Mouse (Mus musculus) intestine, postnatal 0 days (tissue): ENCODE measurements around the gene Rnf222. TPM values are rescaled to one million over a fixed set of nuclear protein-coding genes. Genes with fewer than 3 reads are reported as not detected.

ENCODE experiments used
- ATAC-seq: fragments of 200-750 bp; cut with Nextera tagmentation; 2 replicates; pipeline ENCODE4 v1.8.0; 2017; ENCODE audit warnings: mild to moderate bottlenecking, moderate TSS enrichment, moderate library complexity
- H3K27ac ChIP-seq: fragments of 300-500 bp; sonication (generic); 2 replicates; pipeline ENCODE4 v1.5.1; 2014; ENCODE audit warnings: mild to moderate bottlenecking, low read depth, low read length, moderate library complexity
- H3K27me3 ChIP-seq: fragments of 300-500 bp; sonication (generic); replicated peaks from 2 replicates; pipeline ENCODE4 v1.6.1; 2014; ENCODE audit warnings: low read length, mixed read lengths; ENCODE audit not compliant: control insufficient read depth, insufficient read depth
- H3K36me3 ChIP-seq: fragments of 300-500 bp; sonication (generic); 2 replicates; pipeline ENCODE4 v1.6.1; 2014; ENCODE audit warnings: mild to moderate bottlenecking, moderate library complexity; ENCODE audit not compliant: control insufficient read depth, insufficient read depth
- H3K4me1 ChIP-seq: fragments of 300-500 bp; sonication (generic); replicated peaks from 2 replicates; pipeline ENCODE4 v1.6.1; 2014; ENCODE audit warnings: antibody characterized with exemption, low read length, mixed read lengths; ENCODE audit not compliant: control insufficient read depth, insufficient read depth
- H3K4me2 ChIP-seq: fragments of 300-500 bp; sonication (generic); replicated peaks from 2 replicates; pipeline ENCODE4 v1.6.1; 2014; ENCODE audit warnings: low read depth, mild to moderate bottlenecking, moderate library complexity
- H3K4me3 ChIP-seq: fragments of 300-500 bp; sonication (generic); 2 replicates; pipeline ENCODE4 v1.5.1; 2014; ENCODE audit warnings: low read depth, low read length
- H3K9ac ChIP-seq: fragments of 300-500 bp; sonication (generic); 2 replicates; pipeline ENCODE4 v1.6.1; 2014; ENCODE audit warnings: mild to moderate bottlenecking, low read depth, low read length
- H3K9me3 ChIP-seq: fragments of 300-500 bp; sonication (generic); 2 replicates; pipeline ENCODE4 v1.6.1; 2016; ENCODE audit warnings: mixed run types; ENCODE audit not compliant: control insufficient read depth
- CTCF ChIP-seq: sonication (generic); IDR thresholded peaks from 2 replicates; pipeline ENCODE4 v1.5.1; 2016; ENCODE audit warnings: low read depth, mild to moderate bottlenecking, control low read depth, antibody characterized with exemption, moderate library complexity
- WGBS: fragments of 180-500 bp; shearing (Covaris S2); extraction: QIAGEN DNeasy Blood & Tissue Kit; methylation state at CpG from one replicate; pipeline ENCODE4 v1.1.7; 2014; 5-methylcytosine and 5-hydroxymethylcytosine counted together
- polyA plus RNA-seq: library from polyadenylated mRNA; unstranded; fragments of >200 nt; fragmentation: Nextera tagmentation; extraction: Ambion mirVana; gene quantifications from 2 replicates; pipeline ENCODE4 v1.2.1, GENCODE M21; 2015

Rnf222 gene
- 0.04 and 0.13 TPM in 2 replicates for polyA plus RNA-seq

DNA sequence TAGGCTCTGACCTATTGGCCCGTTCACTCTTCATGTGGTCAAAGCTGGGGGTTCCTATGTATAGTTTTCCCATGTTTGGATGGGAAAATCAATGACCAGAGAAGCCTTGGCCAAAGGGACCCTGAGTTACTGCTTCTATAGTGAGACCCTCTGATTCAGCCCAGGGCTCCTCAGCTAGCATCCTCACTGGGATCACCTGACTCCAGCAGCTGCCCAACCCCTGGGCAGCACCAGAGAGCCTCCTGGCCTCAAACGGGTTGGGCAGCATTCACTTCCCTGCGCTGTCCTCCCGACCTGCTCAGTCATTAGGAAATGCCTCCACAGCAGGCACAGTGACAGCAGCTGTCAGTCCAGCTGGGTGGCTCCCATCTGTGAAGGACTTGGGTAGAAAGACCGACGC is at the start of gene Rnf222:
Gene Rnf222 (plus strand): TSS at position 301 of the 400 bp plus-strand sequence.
- no peaks in the 10 kb centered on the region for H3K27me3 ChIP-seq
- H3K27ac ChIP-seq, result no peak within 1 kb of the TSS
- no peaks in the 10 kb centered on the region for H3K4me1 ChIP-seq
- 23% methylated on average over 6 of the region's 6 CpGs for WGBS
- no peak for ATAC-seq
- no peak within 1 kb of the TSS for H3K9ac ChIP-seq
- no peak within 1 kb of the TSS for H3K4me3 ChIP-seq
- no peak within 1 kb of the TSS for H3K4me2 ChIP-seq
- H3K36me3 ChIP-seq, result no peaks in the 10 kb centered on the region
- H3K9me3 ChIP-seq, result no peaks in the 10 kb centered on the region
- no peak for TF ChIP-seq CTCF

DNA sequence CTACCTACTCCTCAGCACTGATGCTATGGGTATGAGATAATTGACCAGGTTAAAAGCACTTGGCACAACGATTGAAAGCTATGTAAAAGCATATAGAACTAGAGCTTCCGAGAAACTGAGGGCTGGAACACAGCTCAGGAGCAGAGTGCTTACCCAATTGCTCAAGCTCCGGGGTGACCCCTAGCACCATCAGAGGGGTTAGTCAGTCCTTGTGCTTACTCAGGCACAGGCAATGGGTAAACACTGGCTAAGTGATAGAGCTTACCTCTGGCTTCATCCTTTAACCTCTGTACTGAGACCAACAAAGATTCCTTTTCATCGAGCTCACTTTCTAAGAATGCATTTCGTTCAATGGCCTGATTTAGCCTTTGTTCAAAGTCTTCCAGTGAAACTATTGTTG is 48.7 kb upstream of the Rnf222 start:
- H3K36me3 ChIP-seq, result peaks cover 60% of the 10 kb centered on the region

DNA sequence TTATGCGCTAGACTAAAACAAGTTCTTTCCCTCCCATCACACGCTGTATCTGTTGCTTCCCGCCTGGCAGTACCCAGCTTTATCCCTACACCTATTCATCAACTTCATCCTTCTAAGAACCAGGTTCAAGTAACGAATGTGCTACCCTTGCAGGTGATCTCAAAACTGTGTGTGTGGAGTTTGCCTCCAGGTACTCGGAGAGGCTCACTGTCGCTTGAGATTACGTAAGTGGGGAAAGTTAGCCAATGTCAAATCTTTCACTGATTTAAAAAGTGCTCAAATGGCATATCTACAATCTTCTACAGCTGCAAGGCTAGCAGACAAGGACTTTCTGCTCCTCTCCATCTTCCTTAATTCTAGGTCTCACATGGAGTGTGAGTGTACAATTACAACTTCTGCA is 37.5 kb upstream of the Rnf222 start:
- peak overlapping the region; percentile 77 for H3K4me2 ChIP-seq
- no peak overlapping the region for H3K4me3 ChIP-seq
- H3K9me3 ChIP-seq, result no peaks in the 10 kb centered on the region
- no peak for TF ChIP-seq CTCF
- no peak overlapping the region for H3K27ac ChIP-seq
- ATAC-seq, result no peak
- H3K9ac ChIP-seq, result no peak overlapping the region
- no peaks in the 10 kb centered on the region for H3K36me3 ChIP-seq
- 62% methylated on average over 7 of the region's 7 CpGs for WGBS
- H3K4me1 ChIP-seq, result 0 out of 2 replicates have a peak, but pooled peaks cover 2% of the 10 kb centered on the region
- H3K27me3 ChIP-seq, result no peaks in the 10 kb centered on the region

More for the DNA sequence above, 48.7 kb upstream of the Rnf222 start:
- Histone ChIP-seq H3K27me3 (no peaks in the 10 kb centered on the region), H3K27ac (no peak overlapping the region), H3K9me3 (no peaks in the 10 kb centered on the region), H3K4me1 (no peaks in the 10 kb centered on the region), H3K4me3 (no peak overlapping the region), H3K9ac (no peak overlapping the region), H3K4me2 (no peak overlapping the region)
- 89% methylated on average over 5 of the region's 5 CpGs for WGBS
- no peak for TF ChIP-seq CTCF
- no peak for ATAC-seq

DNA sequence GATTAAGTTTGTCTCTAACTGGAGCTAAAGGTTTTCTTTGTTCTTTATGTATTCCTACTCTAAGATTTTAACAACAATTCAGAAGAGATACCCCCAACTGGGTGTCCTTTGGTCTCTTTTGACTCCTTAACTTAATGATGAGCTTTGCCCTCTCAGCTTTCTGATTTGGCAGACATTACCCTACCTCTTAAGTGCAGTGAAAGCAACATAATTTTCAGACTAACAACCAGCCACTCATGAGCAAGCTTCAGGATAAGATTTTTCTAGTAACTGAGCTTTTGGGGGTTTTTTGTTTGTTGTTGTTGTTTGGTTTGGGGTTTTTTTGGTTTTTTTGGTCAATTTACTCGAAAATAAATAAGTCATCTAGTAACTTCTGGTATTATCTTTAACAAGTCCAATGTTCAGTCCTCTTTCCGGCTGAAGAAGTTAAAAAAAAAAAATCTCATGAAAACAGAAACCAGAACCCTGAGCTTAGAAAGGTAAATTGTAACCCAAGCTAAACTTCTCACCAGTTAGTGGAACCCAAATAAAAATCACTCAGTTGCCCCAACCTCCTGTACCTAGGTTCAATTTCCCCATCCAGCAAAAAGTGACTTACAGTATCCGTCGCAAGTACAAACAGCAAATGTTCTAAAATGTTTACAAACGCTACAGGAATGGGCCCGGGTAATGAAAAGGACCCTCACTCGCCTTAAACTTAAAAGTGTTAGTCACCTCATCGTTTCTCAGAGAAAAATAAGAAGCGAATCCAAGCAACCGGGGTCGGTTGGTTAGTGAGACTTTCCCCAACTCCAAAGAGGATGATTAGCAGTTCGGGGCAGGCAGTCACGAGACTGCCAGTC is 36.5 kb upstream of the Rnf222 start:
- peak overlapping the region; percentile 77 for H3K4me2 ChIP-seq
- WGBS, result 1% methylated on average over 13 of the region's 13 CpGs
- H3K27ac ChIP-seq, result peak overlapping the region; percentile 100
- no peaks in the 10 kb centered on the region for H3K36me3 ChIP-seq
- 0 out of 2 replicates have a peak, but pooled peaks cover 2% of the 10 kb centered on the region for H3K4me1 ChIP-seq
- peak overlapping the region; percentile 99 for H3K9ac ChIP-seq
- no peaks in the 10 kb centered on the region for H3K27me3 ChIP-seq
- no peaks in the 10 kb centered on the region for H3K9me3 ChIP-seq
- peak overlapping the region; percentile 99 for H3K4me3 ChIP-seq
- TF ChIP-seq CTCF, result no peak
- ATAC-seq, result no peak

DNA sequence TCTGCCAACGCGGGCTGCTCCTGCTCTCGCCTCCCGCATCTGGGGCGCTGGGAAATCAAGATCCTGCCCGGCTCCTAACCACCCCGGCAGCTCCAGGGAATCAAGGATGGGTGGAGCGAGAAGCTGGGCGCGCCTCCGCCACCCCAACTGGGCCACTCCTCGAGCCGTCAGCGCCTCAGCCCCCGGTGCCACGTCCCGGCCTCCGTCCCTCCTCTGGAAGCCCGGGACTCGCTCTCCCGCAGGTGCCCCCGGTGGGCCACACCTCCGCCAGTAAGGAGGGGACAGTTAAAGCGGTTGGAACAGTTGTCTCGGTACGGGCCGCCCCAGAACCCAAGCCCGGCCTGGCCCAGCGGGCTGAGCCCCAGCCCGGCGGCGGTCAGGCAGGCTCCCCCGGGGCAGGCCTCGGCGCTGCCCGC is 35.9 kb upstream of the Rnf222 start:
- peak overlapping the region; percentile 99 for H3K9ac ChIP-seq
- H3K4me3 ChIP-seq, result peak overlapping the region; percentile 99
- H3K4me2 ChIP-seq, result peak overlapping the region; percentile 77
- under 1% methylated on average over 34 of the region's 36 CpGs for WGBS
- no peak for TF ChIP-seq CTCF
- no peaks in the 10 kb centered on the region for H3K9me3 ChIP-seq
- peak; percentile 79 for ATAC-seq
- H3K36me3 ChIP-seq, result no peaks in the 10 kb centered on the region
- 0 out of 2 replicates have a peak, but pooled peaks cover 2% of the 10 kb centered on the region for H3K4me1 ChIP-seq
- no peaks in the 10 kb centered on the region for H3K27me3 ChIP-seq
- peak overlapping the region; percentile 100 for H3K27ac ChIP-seq

DNA sequence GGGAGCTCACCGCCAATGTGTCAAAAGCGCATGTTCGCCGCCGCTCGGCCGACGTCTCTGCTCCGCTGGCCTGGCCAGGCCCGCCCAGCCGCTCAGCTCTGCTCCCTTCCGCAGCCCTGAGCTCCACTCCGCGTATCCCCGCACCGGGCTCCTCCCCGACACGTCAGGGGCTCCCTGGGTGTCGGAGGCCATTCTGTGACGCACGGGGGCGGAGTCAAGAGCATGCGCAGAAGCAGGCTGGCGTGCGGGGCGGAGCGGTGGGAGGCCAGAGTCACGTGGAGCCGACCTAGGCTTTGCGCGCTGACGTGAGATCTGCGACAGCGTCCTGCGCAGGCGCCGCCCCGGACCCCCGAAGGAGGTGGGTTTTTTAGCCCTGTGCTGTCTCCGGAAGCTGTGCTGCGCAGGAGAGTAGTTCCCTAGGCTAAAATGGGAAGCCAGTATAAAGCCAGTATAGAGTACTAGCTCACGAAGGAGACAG is 35.4 kb upstream of the Rnf222 start:
- peak; percentile 18 for TF ChIP-seq CTCF
- ATAC-seq, result peak; percentile 99

More for the DNA sequence above, 35.4 kb upstream of the Rnf222 start:
- H3K36me3 ChIP-seq, result no peaks in the 10 kb centered on the region
- WGBS, result under 1% methylated on average over 42 of the region's 42 CpGs
- H3K9ac ChIP-seq, result peak overlapping the region; percentile 99
- H3K4me3 ChIP-seq, result peak overlapping the region; percentile 99
- no peaks in the 10 kb centered on the region for H3K9me3 ChIP-seq
- H3K4me1 ChIP-seq, result 0 out of 2 replicates have a peak, but pooled peaks cover 2% of the 10 kb centered on the region
- peak overlapping the region; percentile 100 for H3K27ac ChIP-seq
- peak overlapping the region; percentile 77 for H3K4me2 ChIP-seq
- no peaks in the 10 kb centered on the region for H3K27me3 ChIP-seq
